Mouse (Mus musculus): ENCODE measurements around the gene Mical3. TPM values are rescaled to one million over a fixed set of nuclear protein-coding genes. Genes with fewer than 3 reads are reported as not detected.

Gene Mical3
- polyA plus RNA-seq, 1 experiment = 10.3 TPM

GRCm38 (mm10) chr6:121098109-121098508 lies 32.7 kb downstream of the Mical3 start:
- TF ChIP-seq MYOD1 (IDR thresholded peaks at IDR 0.05; ENCODE audit: control insufficient read depth, insufficient read length, low read depth) (no peak), CTCF (IDR thresholded peaks at IDR 0.05; ENCODE audit: control insufficient read depth, insufficient read depth, insufficient read length) (no peak), MYOG (IDR thresholded peaks at IDR 0.05; ENCODE audit: control insufficient read depth, extremely low read depth, insufficient read length) (no peak), MAX (IDR thresholded peaks at IDR 0.05) (no peak), FOSL1 (IDR thresholded peaks at IDR 0.05; ENCODE audit: insufficient read depth, low read length, poor library complexity, severe bottlenecking) (no peak), USF1 (IDR thresholded peaks at IDR 0.05; ENCODE audit: low read depth) (no peak), CEBPB (IDR thresholded peaks at IDR 0.05; ENCODE audit: low read depth) (no peak)
- no peak overlapping the region for H3K4me3 ChIP-seq (ENCODE audit: insufficient read depth, poor library complexity, severe bottlenecking)

GRCm38 (mm10) chr6:121096862-121097261 lies 33.9 kb downstream of the Mical3 start:
- no peak for TF ChIP-seq CEBPB (IDR thresholded peaks at IDR 0.05; ENCODE audit: low read depth)
- no peak for TF ChIP-seq MAX (IDR thresholded peaks at IDR 0.05)
- no peak for TF ChIP-seq USF1 (IDR thresholded peaks at IDR 0.05; ENCODE audit: low read depth)
- TF ChIP-seq CTCF (IDR thresholded peaks at IDR 0.05; ENCODE audit: control insufficient read depth, insufficient read depth, insufficient read length) = no peak
- TF ChIP-seq MYOD1 (IDR thresholded peaks at IDR 0.05; ENCODE audit: control insufficient read depth, insufficient read length, low read depth) = no peak
- no peak for TF ChIP-seq FOSL1 (IDR thresholded peaks at IDR 0.05; ENCODE audit: insufficient read depth, low read length, poor library complexity, severe bottlenecking)
- TF ChIP-seq MYOG (IDR thresholded peaks at IDR 0.05; ENCODE audit: control insufficient read depth, extremely low read depth, insufficient read length) = no peak
- no peaks in the 10 kb centered on the region for H3K79me3 ChIP-seq (ENCODE audit: low read depth)
- H3K4me3 ChIP-seq (ENCODE audit: insufficient read depth, poor library complexity, severe bottlenecking) = no peak overlapping the region
- H3K79me2 ChIP-seq (ENCODE audit: control insufficient read depth, insufficient read depth) = peaks cover 12% of the 10 kb centered on the region
- no peaks in the 10 kb centered on the region for H3K36me3 ChIP-seq (ENCODE audit: control insufficient read depth, insufficient read depth)
- no peak overlapping the region for H3ac ChIP-seq (ENCODE audit: control insufficient read depth, insufficient read length, low read depth)
- H3K27me3 ChIP-seq (ENCODE audit: control insufficient read depth, insufficient read depth, insufficient read length) = no peaks in the 10 kb centered on the region

More at GRCm38 (mm10) chr6:121098109-121098508, 32.7 kb downstream of the Mical3 start:
- Histone ChIP-seq H3K27me3 (ENCODE audit: control insufficient read depth, insufficient read depth, insufficient read length) (no peaks in the 10 kb centered on the region), H3K79me2 (ENCODE audit: control insufficient read depth, insufficient read depth) (peaks cover 19% of the 10 kb centered on the region), H3ac (ENCODE audit: control insufficient read depth, insufficient read length, low read depth) (no peak overlapping the region), H3K79me3 (ENCODE audit: low read depth) (no peaks in the 10 kb centered on the region), H3K36me3 (ENCODE audit: control insufficient read depth, insufficient read depth) (no peaks in the 10 kb centered on the region)

GRCm38 (mm10) chr6:121096390-121096789 lies 34.4 kb downstream of the Mical3 start:
- TF ChIP-seq CEBPB (IDR thresholded peaks at IDR 0.05; ENCODE audit: low read depth) (no peak), FOSL1 (IDR thresholded peaks at IDR 0.05; ENCODE audit: insufficient read depth, low read length, poor library complexity, severe bottlenecking) (no peak), MYOD1 (IDR thresholded peaks at IDR 0.05; ENCODE audit: control insufficient read depth, insufficient read length, low read depth) (no peak), CTCF (IDR thresholded peaks at IDR 0.05; ENCODE audit: control insufficient read depth, insufficient read depth, insufficient read length) (no peak), MYOG (IDR thresholded peaks at IDR 0.05; ENCODE audit: control insufficient read depth, extremely low read depth, insufficient read length) (no peak)
- no peaks in the 10 kb centered on the region for H3K36me3 ChIP-seq (ENCODE audit: control insufficient read depth, insufficient read depth)
- no peaks in the 10 kb centered on the region for H3K79me3 ChIP-seq (ENCODE audit: low read depth)
- H3K79me2 ChIP-seq (ENCODE audit: control insufficient read depth, insufficient read depth) = peaks cover 7% of the 10 kb centered on the region
- H3ac ChIP-seq (ENCODE audit: control insufficient read depth, insufficient read length, low read depth) = no peak overlapping the region
- no peak overlapping the region for H3K4me3 ChIP-seq (ENCODE audit: insufficient read depth, poor library complexity, severe bottlenecking)
- H3K27me3 ChIP-seq (ENCODE audit: control insufficient read depth, insufficient read depth, insufficient read length) = no peaks in the 10 kb centered on the region

- Histone ChIP-seq H3K79me2 (ENCODE audit: control insufficient read depth, insufficient read depth) (peaks cover 2% of the 10 kb centered on the region), H3K79me3 (ENCODE audit: low read depth) (no peaks in the 10 kb centered on the region), H3K36me3 (ENCODE audit: control insufficient read depth, insufficient read depth) (no peaks in the 10 kb centered on the region), H3K27me3 (ENCODE audit: control insufficient read depth, insufficient read depth, insufficient read length) (no peaks in the 10 kb centered on the region), H3K4me3 (ENCODE audit: insufficient read depth, poor library complexity, severe bottlenecking) (no peak overlapping the region), H3ac (ENCODE audit: control insufficient read depth, insufficient read length, low read depth) (no peak overlapping the region)
- TF ChIP-seq USF1 (IDR thresholded peaks at IDR 0.05; ENCODE audit: low read depth) = no peak
- TF ChIP-seq CEBPB (IDR thresholded peaks at IDR 0.05; ENCODE audit: low read depth) = no peak
- no peak for TF ChIP-seq MYOD1 (IDR thresholded peaks at IDR 0.05; ENCODE audit: control insufficient read depth, insufficient read length, low read depth)
- TF ChIP-seq MAX (IDR thresholded peaks at IDR 0.05) = no peak
- TF ChIP-seq FOSL1 (IDR thresholded peaks at IDR 0.05; ENCODE audit: insufficient read depth, low read length, poor library complexity, severe bottlenecking) = no peak
- TF ChIP-seq CTCF (IDR thresholded peaks at IDR 0.05; ENCODE audit: control insufficient read depth, insufficient read depth, insufficient read length) = no peak
These were observed 37.0 kb downstream of the Mical3 start for GRCm38 (mm10) chr6:121093662-121094408.

- Histone ChIP-seq H3K27me3 (ENCODE audit: control insufficient read depth, insufficient read depth, insufficient read length) (no peaks in the 10 kb centered on the region), H3K79me3 (ENCODE audit: low read depth) (no peaks in the 10 kb centered on the region), H3K4me3 (ENCODE audit: insufficient read depth, poor library complexity, severe bottlenecking) (no peak overlapping the region), H3K36me3 (ENCODE audit: control insufficient read depth, insufficient read depth) (no peaks in the 10 kb centered on the region), H3K79me2 (ENCODE audit: control insufficient read depth, insufficient read depth) (peaks cover 19% of the 10 kb centered on the region), H3ac (ENCODE audit: control insufficient read depth, insufficient read length, low read depth) (no peak overlapping the region)
- TF ChIP-seq CTCF (IDR thresholded peaks at IDR 0.05; ENCODE audit: control insufficient read depth, insufficient read depth, insufficient read length) = no peak
- TF ChIP-seq MYOD1 (IDR thresholded peaks at IDR 0.05; ENCODE audit: control insufficient read depth, insufficient read length, low read depth) = no peak
- no peak for TF ChIP-seq CEBPB (IDR thresholded peaks at IDR 0.05; ENCODE audit: low read depth)
- no peak for TF ChIP-seq MAX (IDR thresholded peaks at IDR 0.05)
- TF ChIP-seq USF1 (IDR thresholded peaks at IDR 0.05; ENCODE audit: low read depth) = no peak
- no peak for TF ChIP-seq FOSL1 (IDR thresholded peaks at IDR 0.05; ENCODE audit: insufficient read depth, low read length, poor library complexity, severe bottlenecking)
- TF ChIP-seq MYOG (IDR thresholded peaks at IDR 0.05; ENCODE audit: control insufficient read depth, extremely low read depth, insufficient read length) = no peak
These were observed 40.0 kb downstream of the Mical3 start for GRCm38 (mm10) chr6:121090786-121091185.

Measured in C2C12 (cell line).